Mouse (Mus musculus) intestine, postnatal 0 days (tissue): Measurements from ENCODE around the gene Fcgr1. TPM values are rescaled to one million over a fixed set of nuclear protein-coding genes. Genes with fewer than 3 reads are reported as not detected.

Experiments
- ATAC-seq: fragments of 200-750 bp; cut with Nextera tagmentation; 2 replicates; pipeline ENCODE4 v1.8.0; 2017; ENCODE audit warnings: mild to moderate bottlenecking, moderate TSS enrichment, moderate library complexity
- H3K27ac ChIP-seq: fragments of 300-500 bp; sonication (generic); 2 replicates; pipeline ENCODE4 v1.5.1; 2014; ENCODE audit warnings: mild to moderate bottlenecking, low read depth, low read length, moderate library complexity
- H3K27me3 ChIP-seq: fragments of 300-500 bp; sonication (generic); replicated peaks from 2 replicates; pipeline ENCODE4 v1.6.1; 2014; ENCODE audit warnings: low read length, mixed read lengths; ENCODE audit not compliant: control insufficient read depth, insufficient read depth
- H3K36me3 ChIP-seq: fragments of 300-500 bp; sonication (generic); 2 replicates; pipeline ENCODE4 v1.6.1; 2014; ENCODE audit warnings: mild to moderate bottlenecking, moderate library complexity; ENCODE audit not compliant: control insufficient read depth, insufficient read depth
- H3K4me1 ChIP-seq: fragments of 300-500 bp; sonication (generic); replicated peaks from 2 replicates; pipeline ENCODE4 v1.6.1; 2014; ENCODE audit warnings: antibody characterized with exemption, low read length, mixed read lengths; ENCODE audit not compliant: control insufficient read depth, insufficient read depth
- H3K4me2 ChIP-seq: fragments of 300-500 bp; sonication (generic); replicated peaks from 2 replicates; pipeline ENCODE4 v1.6.1; 2014; ENCODE audit warnings: low read depth, mild to moderate bottlenecking, moderate library complexity
- H3K4me3 ChIP-seq: fragments of 300-500 bp; sonication (generic); 2 replicates; pipeline ENCODE4 v1.5.1; 2014; ENCODE audit warnings: low read depth, low read length
- H3K9ac ChIP-seq: fragments of 300-500 bp; sonication (generic); 2 replicates; pipeline ENCODE4 v1.6.1; 2014; ENCODE audit warnings: mild to moderate bottlenecking, low read depth, low read length
- H3K9me3 ChIP-seq: fragments of 300-500 bp; sonication (generic); 2 replicates; pipeline ENCODE4 v1.6.1; 2016; ENCODE audit warnings: mixed run types; ENCODE audit not compliant: control insufficient read depth
- CTCF ChIP-seq: sonication (generic); IDR thresholded peaks from 2 replicates; pipeline ENCODE4 v1.5.1; 2016; ENCODE audit warnings: low read depth, mild to moderate bottlenecking, control low read depth, antibody characterized with exemption, moderate library complexity
- WGBS: fragments of 180-500 bp; shearing (Covaris S2); extraction: QIAGEN DNeasy Blood & Tissue Kit; methylation state at CpG from one replicate; pipeline ENCODE4 v1.1.7; 2014; 5-methylcytosine and 5-hydroxymethylcytosine counted together
- microRNA-seq: library from miRNA; unstranded; fragments of <30 nt; microRNA quantifications from one replicate; pipeline ENCODE4, GENCODE M21; 2016
- polyA plus RNA-seq: library from polyadenylated mRNA; unstranded; fragments of >200 nt; fragmentation: Nextera tagmentation; extraction: Ambion mirVana; gene quantifications from 2 replicates; pipeline ENCODE4 v1.2.1, GENCODE M21; 2015

The Fcgr1 gene
- polyA plus RNA-seq, 1 experiment from 2014 or later: 2.7 TPM

GRCm38 (mm10) chr3:96237904-96238511 lies 55.8 kb downstream of the Fcgr1 start:
- TF ChIP-seq CTCF: no peak
- H3K36me3 ChIP-seq: no peaks in the 10 kb centered on the region
- peak overlapping the region; percentile 54; the same call in 1 of the 2 replicates for H3K27ac ChIP-seq
- H3K4me3 ChIP-seq: peak overlapping the region; percentile 41
- H3K4me2 ChIP-seq: peak overlapping the region; percentile 70
- H3K27me3 ChIP-seq: no peaks in the 10 kb centered on the region
- no peak for ATAC-seq
- no peaks in the 10 kb centered on the region for H3K9me3 ChIP-seq
- WGBS: under 1% methylated on average over 12 of the region's 12 CpGs
- H3K9ac ChIP-seq: peak overlapping the region; percentile 54
- H3K4me1 ChIP-seq: peaks cover 9% of the 10 kb centered on the region

DNA sequence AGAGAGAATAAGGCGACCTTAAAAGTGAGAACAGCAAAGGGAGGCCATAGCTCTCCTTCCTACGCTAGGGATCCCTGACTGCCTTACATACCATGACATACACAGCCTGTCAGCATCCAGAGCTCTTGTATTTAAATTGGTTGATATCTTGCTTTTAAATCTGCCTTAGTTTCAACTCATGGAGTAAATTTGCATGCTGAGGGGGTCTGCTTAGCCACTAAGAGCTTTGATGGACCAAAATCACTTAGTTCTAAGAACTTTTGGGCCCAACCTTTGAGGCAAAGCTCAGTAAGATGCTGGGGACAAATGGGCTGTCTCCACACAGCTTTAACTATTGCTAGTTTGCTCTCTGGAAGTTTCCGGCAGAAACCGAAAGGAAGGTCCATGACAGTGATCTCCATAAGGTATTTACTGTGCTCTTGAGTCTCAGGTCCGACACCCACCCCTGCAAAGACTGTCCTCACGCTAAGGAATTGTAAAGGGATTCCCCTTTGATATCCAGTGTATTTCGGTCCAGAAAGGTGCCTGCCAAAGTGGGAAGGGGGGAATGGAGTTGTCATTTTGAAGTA lies 56.4 kb downstream of the Fcgr1 start:
- Histone ChIP-seq H3K27me3 (no peaks in the 10 kb centered on the region), H3K9ac (peak overlapping the region; percentile 54; the same call in 1 of the 2 replicates), H3K4me2 (peak overlapping the region; percentile 70), H3K4me1 (peaks cover 9% of the 10 kb centered on the region), H3K4me3 (peak overlapping the region; percentile 41), H3K9me3 (no peaks in the 10 kb centered on the region), H3K27ac (peak overlapping the region; percentile 54; the same call in 1 of the 2 replicates), H3K36me3 (no peaks in the 10 kb centered on the region)
- 13% methylated on average over 7 of the region's 7 CpGs for WGBS
- TF ChIP-seq CTCF: no peak
- ATAC-seq: no peak

DNA sequence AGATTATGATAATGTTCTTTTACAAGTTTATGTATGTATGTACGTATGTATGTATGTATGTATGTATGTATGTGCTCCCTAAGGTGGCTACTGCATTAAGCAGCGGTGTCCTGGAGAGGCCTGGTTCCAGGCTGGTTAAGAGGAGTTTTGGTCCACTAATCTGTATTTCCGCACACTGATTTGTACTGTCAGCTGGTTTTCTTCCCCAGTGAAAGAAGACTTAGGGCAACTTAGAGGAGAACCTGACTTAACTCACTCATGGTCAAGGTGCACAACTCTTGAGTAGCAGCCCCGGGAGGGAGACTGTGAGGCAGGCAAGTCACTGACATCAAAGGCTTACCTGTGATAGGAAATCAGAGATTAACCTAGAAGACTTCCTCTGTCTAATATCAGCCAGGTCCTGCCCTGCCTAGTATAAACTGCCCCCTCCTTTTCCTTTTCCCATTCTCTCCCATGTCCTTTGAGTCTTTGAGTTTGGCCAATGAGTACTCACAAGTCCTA lies 56.9 kb downstream of the Fcgr1 start:
- H3K4me2 ChIP-seq: peak overlapping the region; percentile 70
- ATAC-seq: no peak
- TF ChIP-seq CTCF: no peak
- no peak overlapping the region for H3K9ac ChIP-seq
- no peak overlapping the region for H3K27ac ChIP-seq
- no peaks in the 10 kb centered on the region for H3K36me3 ChIP-seq
- 60% methylated on average over 4 of the region's 4 CpGs for WGBS
- H3K4me3 ChIP-seq: peak overlapping the region; percentile 41
- no peaks in the 10 kb centered on the region for H3K27me3 ChIP-seq
- H3K9me3 ChIP-seq: no peaks in the 10 kb centered on the region
- H3K4me1 ChIP-seq: peaks cover 9% of the 10 kb centered on the region

- no peak overlapping the region for H3K9ac ChIP-seq
- H3K36me3 ChIP-seq: no peaks in the 10 kb centered on the region
- H3K4me2 ChIP-seq: no peak overlapping the region
- no peak overlapping the region for H3K27ac ChIP-seq
- no peaks in the 10 kb centered on the region for H3K9me3 ChIP-seq
- ATAC-seq: no peak
- H3K4me1 ChIP-seq: peaks cover 9% of the 10 kb centered on the region
- H3K27me3 ChIP-seq: no peaks in the 10 kb centered on the region
- no peak overlapping the region for H3K4me3 ChIP-seq
- no peak for TF ChIP-seq CTCF
- 64% methylated on average over 3 of the region's 3 CpGs for WGBS
Measured at GRCm38 (mm10) chr3:96235836-96236235, 57.9 kb downstream of the Fcgr1 start.

DNA sequence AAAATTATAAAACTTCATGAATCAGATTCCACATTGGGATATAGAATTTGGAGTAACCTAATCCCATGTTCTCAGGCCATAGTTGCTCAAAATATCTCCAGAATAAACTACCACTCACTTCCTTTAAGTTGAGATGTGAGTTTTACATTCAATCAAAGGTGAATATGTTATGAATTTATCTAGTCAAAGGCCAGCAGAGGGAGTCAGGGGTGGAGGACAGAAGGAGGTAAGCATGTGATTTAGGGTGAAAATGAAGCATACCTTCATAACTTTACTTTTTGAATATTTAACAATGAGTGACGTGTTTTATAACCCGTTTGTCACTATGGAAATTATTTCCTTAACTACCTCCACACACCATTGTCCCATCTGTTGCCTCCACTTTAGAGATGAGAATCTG lies 58.9 kb downstream of the Fcgr1 start:
- H3K9me3 ChIP-seq: no peaks in the 10 kb centered on the region
- ATAC-seq: no peak
- no peak overlapping the region for H3K27ac ChIP-seq
- H3K4me3 ChIP-seq: no peak overlapping the region
- no peak overlapping the region for H3K9ac ChIP-seq
- WGBS: 85% methylated on average over 2 of the region's 2 CpGs
- peaks cover 9% of the 10 kb centered on the region for H3K4me1 ChIP-seq
- H3K36me3 ChIP-seq: no peaks in the 10 kb centered on the region
- H3K4me2 ChIP-seq: no peak overlapping the region
- H3K27me3 ChIP-seq: no peaks in the 10 kb centered on the region
- TF ChIP-seq CTCF: peak; percentile 32; the same call in 1 of the 2 replicates

Small RNA genes within 50 kb of the gene (microRNA-seq; reads per million reads assigned to microRNA genes)
- not detected for gene Gm47311
- gene Gm47313: not detected

Other genes with a start within 250 kb of the Fcgr1 start
- 22.5 and 27.1 TPM in 2 replicates for gene Vps45, start 235.5 kb downstream of the Fcgr1 start, polyA plus RNA-seq
- gene Otud7b, start 189.4 kb downstream of the Fcgr1 start, polyA plus RNA-seq: 16.6 and 17.0 TPM in 2 replicates
- 28.7 and 34.5 TPM in 2 replicates for gene Mtmr11, start 132.0 kb downstream of the Fcgr1 start, polyA plus RNA-seq
- 63.5 and 66.8 TPM in 2 replicates for gene Sf3b4, start 121.6 kb downstream of the Fcgr1 start, polyA plus RNA-seq
- 2.3 and 3.5 TPM in 2 replicates for gene Sv2a, start 112.8 kb downstream of the Fcgr1 start, polyA plus RNA-seq
- 56.4 and 60.7 TPM in 2 replicates for gene Bola1, start 74.3 kb downstream of the Fcgr1 start, polyA plus RNA-seq
- 0.42 TPM in 1 of 2 replicates, not detected in the other for gene Hist2h2ab, start 74.1 kb downstream of the Fcgr1 start, polyA plus RNA-seq
- gene Hist2h2ac, start 73.1 kb downstream of the Fcgr1 start, polyA plus RNA-seq: 2.3 and 3.4 TPM in 2 replicates
- 1.5 and 2.2 TPM in 2 replicates for gene Hist2h2be, start 72.8 kb downstream of the Fcgr1 start, polyA plus RNA-seq
- gene Hist2h3c2, start 54.8 kb downstream of the Fcgr1 start, polyA plus RNA-seq: 1.1 and 1.5 TPM in 2 replicates
- gene Hist2h2aa2, start 53.7 kb downstream of the Fcgr1 start, polyA plus RNA-seq: 87.4 and 108 TPM in 2 replicates
- gene Hist2h2aa1, start 48.5 kb downstream of the Fcgr1 start, polyA plus RNA-seq: 30.6 and 55.7 TPM in 2 replicates
- gene Hist2h3c1, start 47.3 kb downstream of the Fcgr1 start, polyA plus RNA-seq: 0.42 and 1.1 TPM in 2 replicates
- 2.1 and 4.7 TPM in 2 replicates for gene Hist2h4, start 30.7 kb downstream of the Fcgr1 start, polyA plus RNA-seq
- 13.3 and 19.9 TPM in 2 replicates for gene Hist2h3b, start 25.3 kb downstream of the Fcgr1 start, polyA plus RNA-seq
- 2.3 and 3.9 TPM in 2 replicates for gene Hist2h2bb, start 24.2 kb downstream of the Fcgr1 start, polyA plus RNA-seq
- 0.54 and 0.56 TPM in 2 replicates for gene BC107364, start 158.3 kb upstream of the Fcgr1 start, polyA plus RNA-seq
- gene Hfe2, start 231.2 kb upstream of the Fcgr1 start, polyA plus RNA-seq: 0.07 TPM in 1 of 2 replicates, not detected in the other